Mouse (Mus musculus) thymus, adult 18-20 months (tissue): ENCODE results near the gene Slitrk5.
A peak's percentile ranks its signal among the peaks of the same experiment; 100 is the strongest.
"Not testable (repeated sequence)": the region's sequence is repeated elsewhere in the genome, so short reads cannot be mapped to it uniquely, and the experiment has no call there.

Source experiments
- DNase-seq, 2 experiments: peaks; one replicate each; pipeline ENCODE4 v3.0.0; 2022; ENCODE audit warnings: mixed read lengths in 2 of 2

Gene Slitrk5

DNA sequence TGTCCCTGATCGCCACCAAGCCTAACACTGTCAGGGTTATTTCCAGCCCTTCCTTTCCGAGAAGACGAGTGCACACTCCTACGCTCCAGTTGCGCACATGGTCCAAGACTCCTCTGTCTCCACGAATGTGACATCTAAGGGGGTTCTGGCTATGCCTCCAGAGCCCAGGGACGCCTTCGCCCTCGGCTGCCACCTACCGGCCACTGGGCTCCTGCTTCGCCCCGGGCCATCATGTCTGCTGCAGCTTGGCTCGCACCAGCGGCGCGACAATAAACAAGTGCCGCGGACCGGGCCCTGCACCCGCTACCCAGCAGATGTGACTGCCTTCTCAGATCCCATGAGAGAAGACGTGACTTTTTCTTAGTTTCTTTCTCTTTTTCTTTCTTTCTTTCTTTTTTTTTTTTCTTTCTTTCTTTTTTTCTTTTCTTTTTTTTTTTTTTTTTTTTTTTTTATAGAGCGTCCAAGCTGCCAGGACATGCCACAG lies at the start of gene Slitrk5:
Slitrk5 (plus strand) TSS at position 434 of the 484 bp plus-strand sequence.
- DNase-seq, result peak in 1 of 2 experiments; percentile 6

- DNase-seq, result no peak
Measured at GRCm38 (mm10) chr14:111672942-111673341, 2.0 kb upstream of the Slitrk5 start.

GRCm38 (mm10) chr14:111675211-111676165 lies 591 bp downstream of the Slitrk5 start:
- DNase-seq, result no peak

GRCm38 (mm10) chr14:111676166-111676581 lies 1.3 kb downstream of the Slitrk5 start:
- DNase-seq, result no peak

DNA sequence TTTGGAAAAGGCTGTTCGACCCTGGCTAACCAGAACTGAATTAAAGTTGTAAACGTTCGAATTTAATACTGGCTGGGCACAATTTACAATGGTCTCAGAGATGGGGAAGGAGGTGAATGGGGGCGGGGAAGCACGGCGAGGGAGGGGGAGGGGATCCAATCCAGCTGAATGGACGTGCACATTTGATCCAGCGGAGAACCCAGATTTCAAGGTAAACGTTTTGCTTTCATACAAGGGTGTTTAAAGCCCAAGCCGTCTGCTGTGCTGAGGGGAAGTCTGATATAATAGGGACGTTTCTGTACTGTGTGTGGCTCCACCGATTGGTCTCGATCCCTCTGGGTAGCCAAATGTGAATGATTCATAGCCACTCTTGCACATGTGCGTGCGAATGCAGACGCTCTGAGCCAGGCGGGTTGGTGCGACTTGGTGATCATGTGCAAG lies 2.0 kb downstream of the Slitrk5 start:
- DNase-seq, result no peak

GRCm38 (mm10) chr14:111677361-111678070 lies 2.6 kb downstream of the Slitrk5 start:
- DNase-seq, result no peak

- DNase-seq, result no peak
Measured at GRCm38 (mm10) chr14:111680271-111680670, 5.4 kb downstream of the Slitrk5 start.

GRCm38 (mm10) chr14:111681092-111681708 lies 6.3 kb downstream of the Slitrk5 start:
- DNase-seq, result no peak

GRCm38 (mm10) chr14:111681773-111682172 lies 6.9 kb downstream of the Slitrk5 start:
- DNase-seq, result no peak

GRCm38 (mm10) chr14:111683543-111683942 lies 8.6 kb downstream of the Slitrk5 start:
- no peak for DNase-seq

GRCm38 (mm10) chr14:111690139-111690538 lies 15.2 kb downstream of the Slitrk5 start:
- not testable (repeated sequence) for DNase-seq

DNA sequence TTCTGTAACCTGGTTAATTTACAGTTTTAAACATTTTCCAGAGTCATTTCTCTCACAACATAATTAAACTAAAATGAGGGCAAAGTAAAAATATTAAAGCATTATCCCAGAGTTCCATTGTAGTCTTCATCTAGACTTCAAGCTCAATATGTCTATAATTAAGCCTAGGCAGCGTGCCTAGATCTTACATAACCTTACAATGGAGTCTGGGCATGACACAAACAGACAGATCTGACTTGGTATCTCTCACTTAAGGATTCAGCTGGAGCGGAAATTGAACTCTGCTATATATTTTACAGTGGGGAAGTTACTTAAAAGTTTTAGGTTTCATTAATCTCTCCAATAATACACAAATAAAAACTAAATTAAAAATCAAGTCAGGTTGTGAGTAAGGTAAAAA lies 54.9 kb downstream of the Slitrk5 start:
- DNase-seq, result no peak
